Mouse (Mus musculus) mouse embryonic stem cell (cell line): ENCODE results near the gene Pmp22.

Experiments used
- in situ Hi-C, 2 experiments: fragments of 300-500 bp; cut with MboI; formaldehyde crosslinking; loops; 1 replicate in 1 of 2; 3 replicates in 1 of 2; pipeline ENCODE4 v1.14.3; 2019 to 2020; ENCODE audit warnings: low sequenced_read_pairs in 2 of 2, low pct_unique_long_range_greater_than_20kb in 1 of 2, mixed read lengths in 1 of 2; ENCODE audit not compliant: unreplicated experiment in 1 of 2

Pmp22 gene

GRCm38 (mm10) chr11:63124316-63124715 is 4.5 kb upstream of the Pmp22 start:
- in situ Hi-C loops, result no loop called here

- in situ Hi-C loops, result loop anchor here in 1 of 2 experiments (25.0 kb wide), 1 partner anchor 364 kb away; the partner anchor contains the start of gene Gm10428
These were observed 2.8 kb upstream of the Pmp22 start for GRCm38 (mm10) chr11:63125832-63126456.

GRCm38 (mm10) chr11:63126976-63127375 is 1.8 kb upstream of the Pmp22 start:
- in situ Hi-C loops, result loop anchor here in 1 of 2 experiments (25.0 kb wide), 1 partner anchor 365 kb away; the partner anchor contains the start of gene Gm10428

GRCm38 (mm10) chr11:63127513-63127912 is 1.3 kb upstream of the Pmp22 start:
- in situ Hi-C loops, result loop anchor here in 1 of 2 experiments (25.0 kb wide), 1 partner anchor 365 kb away; the partner anchor contains the start of gene Gm10428

GRCm38 (mm10) chr11:63129375-63129774 is 593 bp downstream of the Pmp22 start:
- in situ Hi-C loops, result loop anchor here in 1 of 2 experiments (25.0 kb wide), 1 partner anchor 367 kb away; the partner anchor contains the start of gene Gm10428

GRCm38 (mm10) chr11:63129840-63130239 is 1.1 kb downstream of the Pmp22 start:
- in situ Hi-C loops, result loop anchor here (5.0 to 25.0 kb wide), 3 partner anchors 193 to 375 kb away; partner anchors contain the start of gene Gm10428 (in 2 of the 2)

GRCm38 (mm10) chr11:63130497-63130896 is 1.7 kb downstream of the Pmp22 start:
- in situ Hi-C loops, result loop anchor here (5.0 to 25.0 kb wide), 3 partner anchors 193 to 376 kb away; partner anchors contain the start of gene Gm10428 (in 2 of the 2)

- in situ Hi-C loops, result loop anchor here (5.0 to 25.0 kb wide), 3 partner anchors 194 to 376 kb away; partner anchors contain the start of gene Gm10428 (in 2 of the 2)
These were observed 2.4 kb downstream of the Pmp22 start for GRCm38 (mm10) chr11:63131001-63131692.

GRCm38 (mm10) chr11:63131693-63132040 is 2.9 kb downstream of the Pmp22 start:
- in situ Hi-C loops, result loop anchor here (5.0 to 25.0 kb wide), 3 partner anchors 194 to 377 kb away; partner anchors contain the start of gene Gm10428 (in 2 of the 2)

- in situ Hi-C loops, result loop anchor here (5.0 to 25.0 kb wide), 3 partner anchors 195 to 377 kb away; partner anchors contain the start of gene Gm10428 (in 2 of the 2)
These were observed 3.3 kb downstream of the Pmp22 start for GRCm38 (mm10) chr11:63132151-63132500.

GRCm38 (mm10) chr11:63132501-63133435 is 4.0 kb downstream of the Pmp22 start:
- in situ Hi-C loops, result loop anchor here (5.0 to 25.0 kb wide), 3 partner anchors 195 to 378 kb away; partner anchors contain the start of gene Gm10428 (in 2 of the 2)

- in situ Hi-C loops, result loop anchor here (5.0 to 25.0 kb wide), 3 partner anchors 197 to 379 kb away; partner anchors contain the start of gene Gm10428 (in 2 of the 2)
These were observed 5.2 kb downstream of the Pmp22 start for GRCm38 (mm10) chr11:63134021-63134420.

- in situ Hi-C loops, result loop anchor here (5.0 to 25.0 kb wide), 3 partner anchors 198 to 380 kb away; partner anchors contain the start of gene Gm10428 (in 2 of the 2)
These were observed 6.1 kb downstream of the Pmp22 start for GRCm38 (mm10) chr11:63134742-63135482.

- in situ Hi-C loops, result loop anchor here (10.0 to 25.0 kb wide), 2 partner anchors 373 to 381 kb away; partner anchors contain the start of gene Gm10428 (in 2 of the 2)
These were observed 6.8 kb downstream of the Pmp22 start for GRCm38 (mm10) chr11:63135622-63136021.

GRCm38 (mm10) chr11:63136205-63136604 is 7.4 kb downstream of the Pmp22 start:
- in situ Hi-C loops, result loop anchor here (10.0 to 25.0 kb wide), 2 partner anchors 374 to 381 kb away; partner anchors contain the start of gene Gm10428 (in 2 of the 2)

GRCm38 (mm10) chr11:63136836-63137416 is 8.1 kb downstream of the Pmp22 start:
- in situ Hi-C loops, result loop anchor here (10.0 to 25.0 kb wide), 2 partner anchors 375 to 382 kb away; partner anchors contain the start of gene Gm10428 (in 2 of the 2)

- in situ Hi-C loops, result loop anchor here (10.0 to 25.0 kb wide), 2 partner anchors 376 to 384 kb away; partner anchors contain the start of gene Gm10428 (in 2 of the 2)
These were observed 10.0 kb downstream of the Pmp22 start for GRCm38 (mm10) chr11:63138739-63139138.
